Mouse (Mus musculus) stomach, postnatal 0 days (tissue): ENCODE results near the gene Nap1l5.

Experiments used
- CTCF ChIP-seq: IDR thresholded peaks from 2 replicates; pipeline ENCODE4 v1.5.1; 2016; ENCODE audit warnings: antibody characterized with exemption, low read depth, mild to moderate bottlenecking, moderate library complexity
- EP300 ChIP-seq: optimal IDR thresholded peaks from 2 replicates; pipeline ENCODE3; 2016; ENCODE audit warnings: antibody characterized with exemption

DNA sequence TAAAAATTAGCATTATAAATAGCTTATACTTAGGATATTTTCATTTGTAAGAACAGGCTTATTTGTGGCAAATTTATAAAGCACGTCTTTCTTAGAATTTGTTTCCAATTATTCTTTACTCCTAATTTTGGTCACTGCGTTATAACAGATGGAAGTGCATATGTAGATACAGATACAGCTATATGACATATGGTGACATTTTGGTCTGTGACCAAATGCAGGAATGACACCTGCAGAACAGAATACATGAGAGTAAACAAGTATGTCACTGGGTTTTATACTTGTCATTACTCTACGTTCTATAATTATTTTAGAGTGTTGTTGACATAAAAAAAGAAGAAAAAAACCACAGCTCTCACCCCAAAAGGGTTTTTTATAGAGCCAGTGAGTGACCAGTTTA is 7.8 kb downstream of the Nap1l5 start:
- TF ChIP-seq CTCF (no peak), EP300 (no peak)
